ENCODE assay signal across 8 mouse cellular contexts in the genomic region with DNA sequence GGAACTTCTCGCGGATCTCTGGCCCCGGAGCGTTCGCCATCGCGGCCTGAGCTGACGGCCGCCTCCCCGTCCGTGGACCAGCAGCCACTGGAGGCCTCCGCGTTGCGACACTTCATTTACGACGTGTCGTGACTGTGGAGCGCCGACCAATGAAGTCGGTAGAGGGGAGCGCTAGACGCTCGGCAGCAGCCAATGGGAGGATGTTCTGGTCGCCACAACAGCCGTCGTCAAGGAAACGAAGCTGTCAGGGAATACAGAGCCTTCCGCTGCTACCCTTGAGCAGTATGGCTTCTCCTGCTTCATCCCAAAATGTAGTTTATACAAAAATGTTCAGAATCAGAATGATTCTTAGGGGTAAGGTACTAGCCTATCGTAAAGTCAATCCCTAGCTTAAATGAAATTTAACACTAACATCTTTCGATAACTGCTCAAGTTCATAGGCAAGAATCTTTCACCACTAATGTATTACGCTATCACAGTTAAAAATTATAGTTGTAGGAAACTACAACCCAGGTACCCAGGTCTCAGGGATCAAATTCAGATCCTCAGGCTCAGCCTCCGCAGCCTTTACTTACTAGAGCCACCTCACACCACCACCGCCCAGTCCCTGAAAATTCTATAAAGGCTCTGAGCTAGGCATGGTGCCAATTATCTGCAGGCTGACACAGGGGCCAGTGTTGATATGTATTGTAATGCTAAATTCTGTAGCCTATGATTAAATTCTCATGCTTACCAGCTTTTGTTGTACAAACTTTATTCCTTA. TPM values are rescaled to one million over a fixed set of nuclear protein-coding genes. Genes with fewer than 3 reads are reported as not detected.
DNase-seq lines count a peak whose midpoint lies in the region; ATAC-seq and TF ChIP-seq lines count a peak whose summit lies in the region.

A gene (minus strand): TSS at position 120 of the 763 bp plus-strand sequence.

- H3K4me2 ChIP-seq in hindbrain, postnatal 0 days (ENCODE audit: low read depth, low read length): peak within 1 kb of the TSS; percentile 86

- TF ChIP-seq CTCF in gastrocnemius, adult 2 months (IDR thresholded peaks at IDR 0.05): no peak
- TF ChIP-seq CTCF in hindbrain, postnatal 0 days (IDR thresholded peaks at IDR 0.05; ENCODE audit: low read depth): no peak
- TF ChIP-seq CTCF in left cerebral cortex, adult 2 months (IDR thresholded peaks at IDR 0.05): no peak

- intact Hi-C loops in gastrocnemius, adult 2 months (cut with DNase I): no loop called here
- intact Hi-C loops in left cerebral cortex, adult 2 months (cut with DNase I): no loop called here

- H3K4me1 ChIP-seq in hindbrain, postnatal 0 days (ENCODE audit: insufficient read depth, low read length): peaks cover 12% of the 10 kb centered on the region

- 6% methylated on average over 33 of the region's 33 CpGs for WGBS in hindbrain, postnatal 0 days

- peak within 1 kb of the TSS; percentile 91 for H3K27ac ChIP-seq in gastrocnemius, adult 2 months
- peak within 1 kb of the TSS; percentile 86 for H3K27ac ChIP-seq in hindbrain, postnatal 0 days
- H3K27ac ChIP-seq in left cerebral cortex, adult 2 months: peak within 1 kb of the TSS; percentile 88

- peak; percentile 99 for DNase-seq in ZHBTc4 (ENCODE audit: low read depth, low spot score)
- DNase-seq in gastrocnemius, adult 2 months: peak; percentile 98
- DNase-seq in hindbrain, postnatal 0 days (ENCODE audit: low spot score): peak; percentile 99
- peak; percentile 95 to 97 for DNase-seq in left cerebral cortex, adult 2 months (ENCODE audit: extremely low spot score in 1 of 2, low spot score in 2 of 2)
- DNase-seq in right cerebral cortex, adult 2 months (ENCODE audit: low spot score in 2 of 2): peak; percentile 98 to 99
- DNase-seq in urinary bladder, postnatal 14 days (ENCODE audit: low spot score): peak; percentile 98

- peak within 1 kb of the TSS; percentile 83 for H3K4me3 ChIP-seq in gastrocnemius, adult 2 months
- peak within 1 kb of the TSS; percentile 92 for H3K4me3 ChIP-seq in hindbrain, postnatal 0 days (ENCODE audit: low read length)
- peak within 1 kb of the TSS; percentile 78 for H3K4me3 ChIP-seq in left cerebral cortex, adult 2 months

- no peaks in the 10 kb centered on the region for H3K27me3 ChIP-seq in hindbrain, postnatal 0 days (ENCODE audit: insufficient read depth, low read length)

- ATAC-seq in common myeloid progenitor, adult 5-6 weeks (replicated peaks; ENCODE audit: low read depth, poor library complexity, severe bottlenecking): peak; percentile 99
- ATAC-seq in hindbrain, postnatal 0 days: peak; percentile 99
- peak; percentile 99 for ATAC-seq in megakaryocyte, adult 5-6 weeks (ENCODE audit: poor library complexity, severe bottlenecking)

- peaks cover 50% of the 10 kb centered on the region for H3K36me3 ChIP-seq in hindbrain, postnatal 0 days (ENCODE audit: insufficient read depth, low read length)

- H3K9me3 ChIP-seq in hindbrain, postnatal 0 days (ENCODE audit: low read length): no peaks in the 10 kb centered on the region

- H3K9ac ChIP-seq in hindbrain, postnatal 0 days (replicated peaks; ENCODE audit: low read length): peak within 1 kb of the TSS; percentile 82

RNA-seq across cellular contexts. Expression of the gene that starts here (rescaled TPM):
- total RNA-seq in common myeloid progenitor, adult 5-6 weeks (2017): 13.7 and 19.9 TPM in 2 replicates
- total RNA-seq in gastrocnemius, adult 2 months (2021): 10 to 100 TPM; 29.4 to 30.5 TPM
- 78.2 and 99.3 TPM in 2 replicates for total RNA-seq in hindbrain, postnatal 0 days (2014; rRNA removed)
- 69.6 and 71.2 TPM in 2 replicates for polyA plus RNA-seq in hindbrain, postnatal 0 days (2015; fragmentation: Nextera tagmentation; extraction: Ambion mirVana)
- total RNA-seq in left cerebral cortex, adult 2 months (2021): 100 to 1,000 TPM; 180 to 185 TPM
- total RNA-seq in megakaryocyte, adult 5-6 weeks (2015): 23.3 and 23.6 TPM in 2 replicates
- 18.1 and 19.9 TPM in 2 replicates for total RNA-seq in megakaryocyte, adult 5-6 weeks (2017)

Comparison
In these comparisons a context has a peak if more than half of its experiments do, and no peak if none do; other contexts are left out.
1. Peak in every context shown above with its lines: DNase-seq, ATAC-seq, H3K4me3 ChIP-seq and H3K27ac ChIP-seq.